Mouse (Mus musculus): ENCODE results near the gene Sync. TPM values are rescaled to one million over a fixed set of nuclear protein-coding genes. Genes with fewer than 3 reads are reported as not detected.

Gene Sync
- polyA plus RNA-seq, 1 experiment from 2014 or later: 0.35 TPM

GRCm38 (mm10) chr4:129304306-129304705, 16.9 kb downstream of the Sync start:
- H3K36me3 ChIP-seq (replicated peaks): peaks cover 50% of the 10 kb centered on the region
- no peak overlapping the region for H3K9ac ChIP-seq
- H3K9me3 ChIP-seq (replicated peaks): no peaks in the 10 kb centered on the region
- H3K27me3 ChIP-seq: no peaks in the 10 kb centered on the region
- peak; percentile 73 for ATAC-seq (ENCODE audit: insufficient read depth)
- no peak overlapping the region; the same call in 1 of the 2 replicates for H3K27ac ChIP-seq (replicated peaks)
- no peak overlapping the region for H3K4me3 ChIP-seq (replicated peaks)
- 7% methylated on average over 1 of the region's 1 CpGs for WGBS (ENCODE audit: insufficient replicate concordance)
- H3K4me2 ChIP-seq: no peak overlapping the region
- peaks cover 16% of the 10 kb centered on the region for H3K4me1 ChIP-seq (replicated peaks)

- WGBS (ENCODE audit: insufficient replicate concordance): 69% methylated on average over 1 of the region's 1 CpGs
- no peak for ATAC-seq (ENCODE audit: insufficient read depth)
- H3K27ac ChIP-seq (replicated peaks): no peak overlapping the region
- peaks cover 86% of the 10 kb centered on the region for H3K36me3 ChIP-seq (replicated peaks)
- no peak overlapping the region for H3K9ac ChIP-seq
- no peak overlapping the region for H3K4me2 ChIP-seq
- no peak overlapping the region for H3K4me3 ChIP-seq (replicated peaks)
- H3K27me3 ChIP-seq: no peaks in the 10 kb centered on the region
- peaks cover 16% of the 10 kb centered on the region for H3K4me1 ChIP-seq (replicated peaks)
- H3K9me3 ChIP-seq (replicated peaks): no peaks in the 10 kb centered on the region
Measured at GRCm38 (mm10) chr4:129307936-129308335, 20.5 kb downstream of the Sync start.

GRCm38 (mm10) chr4:129313886-129314285, 26.5 kb downstream of the Sync start:
- ATAC-seq (ENCODE audit: insufficient read depth): no peak

GRCm38 (mm10) chr4:129320876-129321275, 33.5 kb downstream of the Sync start:
- H3K27ac ChIP-seq (replicated peaks): no peak overlapping the region
- peaks cover 95% of the 10 kb centered on the region for H3K36me3 ChIP-seq (replicated peaks)
- peaks cover 10% of the 10 kb centered on the region; the same call in 1 of the 2 replicates for H3K4me1 ChIP-seq (replicated peaks)
- 81% methylated on average over 1 of the region's 1 CpGs for WGBS (ENCODE audit: insufficient replicate concordance)
- no peak overlapping the region for H3K4me3 ChIP-seq (replicated peaks)
- no peak overlapping the region for H3K4me2 ChIP-seq
- no peak for ATAC-seq (ENCODE audit: insufficient read depth)
- H3K9ac ChIP-seq: no peak overlapping the region
- no peaks in the 10 kb centered on the region for H3K9me3 ChIP-seq (replicated peaks)
- no peaks in the 10 kb centered on the region for H3K27me3 ChIP-seq

More at GRCm38 (mm10) chr4:129313886-129314285, 26.5 kb downstream of the Sync start:
- no peak overlapping the region for H3K27ac ChIP-seq (replicated peaks)
- 65% methylated on average over 3 of the region's 3 CpGs for WGBS (ENCODE audit: insufficient replicate concordance)
- no peaks in the 10 kb centered on the region for H3K27me3 ChIP-seq
- no peaks in the 10 kb centered on the region for H3K9me3 ChIP-seq (replicated peaks)
- 0 out of 2 replicates have a peak, but pooled peaks cover 2% of the 10 kb centered on the region for H3K4me1 ChIP-seq (replicated peaks)
- no peak overlapping the region for H3K9ac ChIP-seq
- no peak overlapping the region for H3K4me3 ChIP-seq (replicated peaks)
- H3K4me2 ChIP-seq: no peak overlapping the region
- peaks cover 97% of the 10 kb centered on the region for H3K36me3 ChIP-seq (replicated peaks)

GRCm38 (mm10) chr4:129322042-129322441, 34.6 kb downstream of the Sync start:
- peaks cover 95% of the 10 kb centered on the region for H3K36me3 ChIP-seq (replicated peaks)
- H3K4me2 ChIP-seq: no peak overlapping the region
- no peak overlapping the region for H3K9ac ChIP-seq
- H3K27ac ChIP-seq (replicated peaks): no peak overlapping the region
- H3K4me1 ChIP-seq (replicated peaks): peaks cover 14% of the 10 kb centered on the region; the same call in 1 of the 2 replicates
- no peak for ATAC-seq (ENCODE audit: insufficient read depth)
- 88% methylated on average over 5 of the region's 5 CpGs for WGBS (ENCODE audit: insufficient replicate concordance)
- no peak overlapping the region for H3K4me3 ChIP-seq (replicated peaks)
- H3K9me3 ChIP-seq (replicated peaks): no peaks in the 10 kb centered on the region
- H3K27me3 ChIP-seq: no peaks in the 10 kb centered on the region

- no peak for ATAC-seq (ENCODE audit: insufficient read depth)
Measured at GRCm38 (mm10) chr4:129323491-129323890, 36.1 kb downstream of the Sync start.

GRCm38 (mm10) chr4:129324756-129325155, 37.3 kb downstream of the Sync start:
- H3K36me3 ChIP-seq (replicated peaks): peaks cover 96% of the 10 kb centered on the region
- H3K4me3 ChIP-seq (replicated peaks): no peak overlapping the region
- H3K9me3 ChIP-seq (replicated peaks): no peaks in the 10 kb centered on the region
- no peak overlapping the region for H3K9ac ChIP-seq
- no peak overlapping the region for H3K4me2 ChIP-seq
- no peak for ATAC-seq (ENCODE audit: insufficient read depth)
- WGBS (ENCODE audit: insufficient replicate concordance): 92% methylated on average over 1 of the region's 1 CpGs
- peaks cover 19% of the 10 kb centered on the region; the same call in 1 of the 2 replicates for H3K4me1 ChIP-seq (replicated peaks)
- H3K27ac ChIP-seq (replicated peaks): no peak overlapping the region
- no peaks in the 10 kb centered on the region for H3K27me3 ChIP-seq

More at GRCm38 (mm10) chr4:129323491-129323890, 36.1 kb downstream of the Sync start:
- Histone ChIP-seq H3K4me2 (no peak overlapping the region), H3K9ac (no peak overlapping the region), H3K27ac (replicated peaks) (no peak overlapping the region), H3K27me3 (no peaks in the 10 kb centered on the region), H3K4me1 (replicated peaks) (peaks cover 14% of the 10 kb centered on the region; the same call in 1 of the 2 replicates), H3K4me3 (replicated peaks) (no peak overlapping the region), H3K36me3 (replicated peaks) (peaks cover 95% of the 10 kb centered on the region), H3K9me3 (replicated peaks) (no peaks in the 10 kb centered on the region)
- WGBS (ENCODE audit: insufficient replicate concordance): 84% methylated on average over 1 of the region's 1 CpGs

GRCm38 (mm10) chr4:129326191-129326590, 38.8 kb downstream of the Sync start:
- Histone ChIP-seq H3K9me3 (replicated peaks) (no peaks in the 10 kb centered on the region), H3K4me1 (replicated peaks) (peaks cover 30% of the 10 kb centered on the region), H3K27ac (replicated peaks) (no peak overlapping the region), H3K9ac (no peak overlapping the region), H3K27me3 (no peaks in the 10 kb centered on the region), H3K36me3 (replicated peaks) (peaks cover 96% of the 10 kb centered on the region), H3K4me3 (replicated peaks) (no peak overlapping the region), H3K4me2 (no peak overlapping the region)
- 68% methylated on average over 1 of the region's 1 CpGs for WGBS (ENCODE audit: insufficient replicate concordance)
- no peak for ATAC-seq (ENCODE audit: insufficient read depth)

- H3K9me3 ChIP-seq (replicated peaks): no peaks in the 10 kb centered on the region
- H3K27me3 ChIP-seq: no peaks in the 10 kb centered on the region
Measured at GRCm38 (mm10) chr4:129332846-129333245, 45.4 kb downstream of the Sync start.

GRCm38 (mm10) chr4:129334677-129335215, 47.3 kb downstream of the Sync start:
- peak overlapping the region; percentile 95 for H3K27ac ChIP-seq (replicated peaks)
- H3K4me3 ChIP-seq (replicated peaks): peak overlapping the region; percentile 93
- peak overlapping the region; percentile 94 for H3K9ac ChIP-seq
- peaks cover 77% of the 10 kb centered on the region for H3K4me1 ChIP-seq (replicated peaks)
- peaks cover 43% of the 10 kb centered on the region for H3K36me3 ChIP-seq (replicated peaks)
- peak; percentile 52 for ATAC-seq (ENCODE audit: insufficient read depth)
- no peaks in the 10 kb centered on the region for H3K9me3 ChIP-seq (replicated peaks)
- H3K4me2 ChIP-seq: peak overlapping the region; percentile 85
- H3K27me3 ChIP-seq: no peaks in the 10 kb centered on the region
- under 1% methylated on average over 62 of the region's 62 CpGs for WGBS (ENCODE audit: insufficient replicate concordance)

More at GRCm38 (mm10) chr4:129332846-129333245, 45.4 kb downstream of the Sync start:
- Histone ChIP-seq H3K4me1 (replicated peaks) (peaks cover 63% of the 10 kb centered on the region), H3K9ac (peak overlapping the region; percentile 94; the same call in 1 of the 2 replicates), H3K27ac (replicated peaks) (no peak overlapping the region; the same call in 1 of the 2 replicates), H3K4me2 (peak overlapping the region; percentile 85), H3K36me3 (replicated peaks) (peaks cover 60% of the 10 kb centered on the region), H3K4me3 (replicated peaks) (peak overlapping the region; percentile 93)
- no peak for ATAC-seq (ENCODE audit: insufficient read depth)
- WGBS (ENCODE audit: insufficient replicate concordance): 60% methylated on average over 1 of the region's 1 CpGs

GRCm38 (mm10) chr4:129335216-129336074, 48.0 kb downstream of the Sync start, which contains the start of the genes Rbbp4 and Zbtb8os:
Gene Rbbp4 (minus strand): TSS chr4:129335370.
Gene Zbtb8os (plus strand): TSS chr4:129335695.
- peak; percentile 85 for ATAC-seq (ENCODE audit: insufficient read depth)
- WGBS (ENCODE audit: insufficient replicate concordance): under 1% methylated on average over 73 of the region's 73 CpGs
- Histone ChIP-seq H3K9ac (peak within 1 kb of the TSS; percentile 94), H3K27me3 (no peaks in the 10 kb centered on the region), H3K9me3 (replicated peaks) (no peaks in the 10 kb centered on the region), H3K27ac (replicated peaks) (peak within 1 kb of the TSS; percentile 97), H3K4me1 (replicated peaks) (peaks cover 80% of the 10 kb centered on the region), H3K4me2 (peak within 1 kb of the TSS; percentile 85), H3K4me3 (replicated peaks) (peak within 1 kb of the TSS; percentile 93), H3K36me3 (replicated peaks) (peaks cover 36% of the 10 kb centered on the region)

Measured in liver, embryonic 15.5 days (tissue).